Comparison of ENCODE assay signal across 9 mouse cellular contexts in the genomic region with DNA sequence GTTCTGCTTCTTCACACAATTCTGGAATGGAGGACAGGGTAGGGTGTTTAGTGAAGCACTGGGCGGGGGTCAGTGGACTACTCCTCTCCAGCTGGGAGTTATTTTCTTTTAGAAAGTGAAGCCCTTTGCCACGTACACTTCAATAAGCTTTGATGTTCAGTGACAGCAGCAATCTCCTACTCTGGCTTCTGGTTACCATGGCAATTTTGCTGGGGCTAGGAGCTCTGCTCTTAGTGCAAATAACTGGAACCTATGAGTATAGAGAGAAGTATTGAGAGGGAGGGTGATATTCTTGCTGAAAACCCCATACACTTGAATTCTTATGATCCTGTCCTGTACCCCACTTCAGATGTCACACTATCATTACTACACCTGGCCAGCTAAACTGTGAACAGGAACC.
"Had no signal": no experiment of that assay in that cellular context is flagged by ENCODE, and none has a peak within 500 bp of the region (broad histone marks: within the 10 kb centered on the region; RNA-seq: fewer than 3 reads in every experiment).

No protein-coding gene starts in this region.

- DNase-seq: kidney, postnatal 14 days; left cerebral cortex, postnatal 4 days; lung, adult 18-20 months; thymus, adult 18-20 months; thymus, postnatal 14 days had no signal

- H3K4me1 ChIP-seq: kidney, embryonic 15.5 days; limb, embryonic 13.5 days; neural tube, embryonic 12.5 days had no signal

- H3K9me3 ChIP-seq: kidney, embryonic 15.5 days; limb, embryonic 13.5 days; neural tube, embryonic 12.5 days had no signal

- H3K27me3 ChIP-seq: neural tube, embryonic 12.5 days had no signal

- H3K4me3 ChIP-seq: kidney, embryonic 15.5 days; limb, embryonic 13.5 days; neural tube, embryonic 12.5 days had no signal

- H3K9ac ChIP-seq: kidney, embryonic 15.5 days; limb, embryonic 13.5 days; liver, embryonic 14.5 days; neural tube, embryonic 12.5 days had no signal

- H3K36me3 ChIP-seq: kidney, embryonic 15.5 days; limb, embryonic 13.5 days; neural tube, embryonic 12.5 days had no signal

- H3K4me2 ChIP-seq: kidney, embryonic 15.5 days; limb, embryonic 13.5 days; neural tube, embryonic 12.5 days had no signal

- H3K27ac ChIP-seq: kidney, embryonic 15.5 days; limb, embryonic 13.5 days; liver, embryonic 14.5 days; neural tube, embryonic 12.5 days had no signal
